Mouse (Mus musculus) hematopoietic multipotent progenitor cell, adult 10-12 weeks (in vitro differentiated cells): ENCODE measurements around the gene 2810459M11Rik. TPM values are rescaled to one million over a fixed set of nuclear protein-coding genes. Genes with fewer than 3 reads are reported as not detected.

ENCODE experiments used
- polyA plus RNA-seq: library from polyadenylated mRNA; stranded (reverse); fragments of >175 nt; gene quantifications from 2 replicates; pipeline ENCODE4 v1.2.3, GENCODE M21; 2012; ENCODE audit warnings: low replicate concordance

2810459M11Rik gene
- polyA plus RNA-seq, result not detected in 2 replicates

DNA sequence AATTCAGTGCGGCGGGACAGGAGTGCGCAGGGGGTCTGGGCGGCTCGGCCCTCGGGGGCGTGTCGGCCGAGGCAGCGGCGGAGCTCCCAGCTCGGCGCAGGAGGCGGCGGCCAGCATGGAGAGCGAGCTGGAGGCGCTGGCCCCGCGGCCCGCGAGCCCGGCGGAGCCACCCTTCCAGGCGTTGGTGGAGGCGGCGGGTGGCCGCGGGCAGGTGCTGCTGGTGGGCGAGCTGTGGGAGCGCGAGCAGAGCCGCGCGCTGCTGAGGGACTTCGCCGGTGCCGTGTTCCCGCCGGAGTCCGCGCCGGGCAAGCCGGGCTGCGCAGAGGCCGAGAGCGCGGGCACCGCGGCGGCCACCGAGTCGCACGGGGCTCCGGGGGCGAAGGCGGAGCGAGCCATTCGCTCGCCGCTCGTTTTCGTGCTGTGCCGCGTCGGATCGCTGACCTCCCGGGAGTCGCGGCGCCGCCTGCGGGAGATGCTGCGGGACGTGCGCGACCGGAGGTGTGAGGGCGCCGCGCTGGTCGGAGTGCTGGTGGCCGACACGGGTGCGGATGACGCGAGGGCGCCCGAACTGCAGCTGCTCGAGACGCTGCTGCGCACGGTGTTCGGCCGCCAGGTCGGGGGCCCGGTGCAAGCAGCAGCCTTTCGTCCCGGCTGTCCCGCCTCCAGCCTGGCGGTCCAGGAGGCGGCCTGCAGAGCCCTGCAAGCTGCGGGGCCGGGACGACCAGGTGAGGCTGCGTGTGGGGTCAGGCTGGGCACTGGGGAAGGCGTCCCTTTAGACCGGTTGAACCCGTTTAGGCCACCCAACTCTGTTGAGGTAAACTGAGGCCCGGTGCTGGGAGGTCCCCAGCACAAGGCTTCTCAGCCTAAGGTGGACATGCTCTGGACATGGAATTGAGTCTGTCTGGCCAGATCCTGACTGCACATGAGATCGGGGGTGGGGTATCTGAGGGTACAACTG lies at the start of gene 2810459M11Rik:
TSS of gene 2810459M11Rik (plus strand) at position 16 of the 958 bp plus-strand sequence.

DNA sequence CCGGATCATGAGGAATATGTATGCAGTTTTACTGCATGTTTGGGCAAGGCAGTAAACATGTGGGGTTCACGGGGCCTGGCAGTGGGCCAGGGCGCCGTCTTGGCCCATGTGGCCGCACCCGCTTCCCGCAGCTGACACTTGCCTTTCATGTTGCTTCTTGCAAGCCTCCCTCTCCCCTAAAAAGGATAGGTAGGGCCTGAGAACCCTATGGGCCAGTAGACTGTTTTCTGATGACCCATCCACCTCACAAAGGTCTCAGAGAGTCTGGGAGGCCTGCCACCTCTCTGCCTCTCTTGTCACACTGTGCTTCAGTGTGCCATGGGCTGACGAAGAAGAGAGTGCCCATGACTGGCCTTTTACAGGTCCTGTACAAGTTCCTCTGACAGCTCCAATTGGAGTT lies 29.1 kb upstream of the 2810459M11Rik start, which contains the start of gene Spata3:
TSS of gene Spata3 (plus strand) at position 301 of the 400 bp plus-strand sequence.

DNA sequence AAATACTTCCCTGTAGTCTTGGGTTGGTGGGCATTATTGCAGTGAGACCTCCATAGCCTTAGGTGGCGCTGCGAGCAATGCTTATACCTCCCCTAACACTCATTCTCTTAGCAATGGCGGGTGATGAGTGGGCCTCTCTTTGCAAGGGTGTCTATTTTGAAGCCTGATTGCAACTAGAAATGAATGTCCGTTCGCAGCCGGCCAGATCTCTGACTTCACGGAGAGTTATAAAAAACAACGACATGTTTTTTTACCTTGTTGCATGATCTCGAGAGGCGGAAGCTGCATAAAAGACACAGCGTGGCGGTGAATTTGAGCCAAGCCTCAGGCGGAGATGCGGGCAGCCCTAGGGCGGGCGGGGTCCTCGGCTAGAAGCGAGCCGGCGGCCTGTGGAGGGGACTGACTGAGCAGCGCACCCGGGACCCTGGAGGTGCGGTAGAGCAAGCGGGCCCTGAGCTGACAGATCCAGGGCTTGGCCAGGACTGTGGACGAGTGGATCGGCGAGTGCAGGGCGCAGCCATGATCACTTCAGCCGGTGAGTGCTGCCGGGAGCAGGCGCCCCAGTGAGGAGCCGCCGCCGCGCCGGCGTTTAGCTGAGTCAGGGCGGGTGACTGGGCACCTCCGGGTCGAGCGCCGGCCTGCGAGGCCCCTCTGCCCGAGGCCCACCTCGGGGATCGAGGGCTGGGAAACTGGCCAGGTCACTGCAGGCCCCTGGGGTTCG lies 18.8 kb downstream of the 2810459M11Rik start, which contains the start of gene Psmd1:
TSS of gene Psmd1 (plus strand) at position 117 of the 721 bp plus-strand sequence.

Other genes starting within 250 kb of the 2810459M11Rik start
- gene Itm2c, start 151.6 kb upstream of the 2810459M11Rik start, polyA plus RNA-seq, result 109 and 112 TPM in 2 replicates
- not detected in 2 replicates for gene 4933407L21Rik, start 117.4 kb upstream of the 2810459M11Rik start, polyA plus RNA-seq
- gene Gpr55, start 84.9 kb upstream of the 2810459M11Rik start, polyA plus RNA-seq, result 1.9 and 2.2 TPM in 2 replicates
- not detected in 2 replicates for gene Spata3, start 29.0 kb upstream of the 2810459M11Rik start, polyA plus RNA-seq
- gene Psmd1, start 18.5 kb downstream of the 2810459M11Rik start, polyA plus RNA-seq, result 3.8 and 13.3 TPM in 2 replicates
- gene Htr2b, start 66.1 kb downstream of the 2810459M11Rik start, polyA plus RNA-seq, result not detected in 2 replicates
- 0.97 and 8.5 TPM in 2 replicates for gene Gm21972, start 87.8 kb downstream of the 2810459M11Rik start, polyA plus RNA-seq
- 1.1 and 2.3 TPM in 2 replicates for gene Armc9, start 108.9 kb downstream of the 2810459M11Rik start, polyA plus RNA-seq